7 mouse cellular contexts compared by ENCODE assay signal in genomic region chr5:117120489-117121466, GRCm38 (mm10). TPM values are rescaled to one million over a fixed set of nuclear protein-coding genes. Genes with fewer than 3 reads are reported as not detected.
DNase-seq lines count a peak whose midpoint lies in the region; ATAC-seq lines count a peak whose summit lies in the region.

No protein-coding gene starts in this region.

- peaks cover 5% of the 10 kb centered on the region for H3K27me3 ChIP-seq in embryonic facial prominence, embryonic 11.5 days (ENCODE audit: control insufficient read depth, insufficient read depth, low read length)
- peaks cover 30% of the 10 kb centered on the region for H3K27me3 ChIP-seq in hindbrain, embryonic 10.5 days (ENCODE audit: insufficient read depth, poor library complexity, severe bottlenecking)
- H3K27me3 ChIP-seq in liver, embryonic 13.5 days = no peaks in the 10 kb centered on the region
- no peaks in the 10 kb centered on the region for H3K27me3 ChIP-seq in stomach, embryonic 14.5 days (ENCODE audit: control insufficient read depth, insufficient read depth, low read length)

- peak overlapping the region; percentile 51 for H3K9ac ChIP-seq in embryonic facial prominence, embryonic 11.5 days (replicated peaks; ENCODE audit: low read length)
- H3K9ac ChIP-seq in liver, embryonic 13.5 days = peak overlapping the region; percentile 86
- peak overlapping the region; percentile 61 for H3K9ac ChIP-seq in stomach, embryonic 14.5 days (replicated peaks; ENCODE audit: low read depth, low read length)

- DNase-seq in ovary, postnatal 36 days (ENCODE audit: low spot score) = peak; percentile 20
- DNase-seq in ovary, adult 18-20 months (ENCODE audit: low spot score) = no peak
- no peak for DNase-seq in embryonic facial prominence, embryonic 11.5 days (ENCODE audit: low spot score)
- DNase-seq in hindbrain, embryonic 10.5 days (ENCODE audit: low spot score) = no peak
- DNase-seq in liver, embryonic 13.5 days = no peak
- no peak for DNase-seq in right cerebral cortex, postnatal 14 days

- no peaks in the 10 kb centered on the region for H3K36me3 ChIP-seq in embryonic facial prominence, embryonic 11.5 days (replicated peaks; ENCODE audit: control insufficient read depth, insufficient read depth, low read depth, low read length)
- no peaks in the 10 kb centered on the region for H3K36me3 ChIP-seq in hindbrain, embryonic 10.5 days
- H3K36me3 ChIP-seq in liver, embryonic 13.5 days = peaks cover 20% of the 10 kb centered on the region
- H3K36me3 ChIP-seq in stomach, embryonic 14.5 days (ENCODE audit: control insufficient read depth, insufficient read depth, low read length) = no peaks in the 10 kb centered on the region

- under 1% methylated on average over 40 of the region's 40 CpGs for WGBS in embryonic facial prominence, embryonic 11.5 days
- WGBS in hindbrain, embryonic 10.5 days = 2% methylated on average over 40 of the region's 40 CpGs
- 2% methylated on average over 40 of the region's 40 CpGs for WGBS in liver, embryonic 13.5 days (ENCODE audit: insufficient replicate concordance)
- WGBS in stomach, embryonic 14.5 days = under 1% methylated on average over 40 of the region's 40 CpGs

- H3K4me3 ChIP-seq in embryonic facial prominence, embryonic 11.5 days (ENCODE audit: low read depth, low read length) = peak overlapping the region; percentile 65
- H3K4me3 ChIP-seq in hindbrain, embryonic 10.5 days = peak overlapping the region; percentile 87
- H3K4me3 ChIP-seq in liver, embryonic 13.5 days (replicated peaks) = peak overlapping the region; percentile 88
- H3K4me3 ChIP-seq in stomach, embryonic 14.5 days (ENCODE audit: low read depth, low read length) = peak overlapping the region; percentile 72

- H3K27ac ChIP-seq in embryonic facial prominence, embryonic 11.5 days (replicated peaks; ENCODE audit: low read depth, low read length) = no peak overlapping the region
- peak overlapping the region; percentile 85 for H3K27ac ChIP-seq in hindbrain, embryonic 10.5 days
- H3K27ac ChIP-seq in liver, embryonic 13.5 days = peak overlapping the region; percentile 78
- H3K27ac ChIP-seq in stomach, embryonic 14.5 days (ENCODE audit: low read length) = no peak overlapping the region

- ATAC-seq in embryonic facial prominence, embryonic 11.5 days (replicated peaks; ENCODE audit: insufficient number of reproducible peaks, low FRiP score, low TSS enrichment, low read depth) = peak; percentile 50
- no peak for ATAC-seq in liver, embryonic 13.5 days (ENCODE audit: low read depth)
- ATAC-seq in stomach, embryonic 14.5 days (ENCODE audit: insufficient number of reproducible peaks, insufficient read depth, low FRiP score, low read depth) = peak; percentile 2; the same call in 1 of the 2 replicates

- H3K9me3 ChIP-seq in embryonic facial prominence, embryonic 11.5 days (replicated peaks; ENCODE audit: control insufficient read depth, low read length) = no peaks in the 10 kb centered on the region
- H3K9me3 ChIP-seq in hindbrain, embryonic 10.5 days = no peaks in the 10 kb centered on the region
- 0 out of 2 replicates have a peak, but pooled peaks cover 2% of the 10 kb centered on the region for H3K9me3 ChIP-seq in liver, embryonic 13.5 days (replicated peaks)
- H3K9me3 ChIP-seq in stomach, embryonic 14.5 days (ENCODE audit: control insufficient read depth, low read depth, low read length) = no peaks in the 10 kb centered on the region

- peak overlapping the region; percentile 79 for H3K4me2 ChIP-seq in embryonic facial prominence, embryonic 11.5 days (ENCODE audit: low read depth, low read length)
- H3K4me2 ChIP-seq in liver, embryonic 13.5 days = peak overlapping the region; percentile 95
- H3K4me2 ChIP-seq in stomach, embryonic 14.5 days (replicated peaks; ENCODE audit: low read depth, low read length) = peak overlapping the region; percentile 93

- H3K4me1 ChIP-seq in embryonic facial prominence, embryonic 11.5 days (ENCODE audit: control insufficient read depth, insufficient read depth, low read length) = no peaks in the 10 kb centered on the region
- H3K4me1 ChIP-seq in hindbrain, embryonic 10.5 days (replicated peaks) = peaks cover 35% of the 10 kb centered on the region
- peaks cover 81% of the 10 kb centered on the region for H3K4me1 ChIP-seq in liver, embryonic 13.5 days (replicated peaks)
- H3K4me1 ChIP-seq in stomach, embryonic 14.5 days (ENCODE audit: control insufficient read depth, insufficient read depth, low read length) = peaks cover 14% of the 10 kb centered on the region

RNA-seq across cellular contexts. Expression of gene Taok3, which starts 0.8 kb away (rescaled TPM):
- 11.6 and 12.0 TPM in 2 replicates for polyA plus RNA-seq in embryonic facial prominence, embryonic 11.5 days (2014; fragmentation: Nextera tagmentation; extraction: Ambion mirVana)
- 10.4 and 16.4 TPM in 2 replicates for polyA plus RNA-seq in hindbrain, embryonic 10.5 days (2016; fragmentation: Nextera tagmentation; extraction: Ambion mirVana)
- polyA plus RNA-seq in liver, embryonic 13.5 days (2015; fragmentation: Nextera tagmentation; extraction: Ambion mirVana) = 49.3 and 56.2 TPM in 2 replicates
- polyA plus RNA-seq in stomach, embryonic 14.5 days (2014; fragmentation: Nextera tagmentation; extraction: Ambion mirVana) = 22.0 and 24.8 TPM in 2 replicates

RNA-seq across cellular contexts. Expression of gene Suds3, which starts 4.9 kb away (rescaled TPM):
- 52.2 and 56.2 TPM in 2 replicates for polyA plus RNA-seq in embryonic facial prominence, embryonic 11.5 days (2014; fragmentation: Nextera tagmentation; extraction: Ambion mirVana)
- 79.1 and 90.4 TPM in 2 replicates for polyA plus RNA-seq in hindbrain, embryonic 10.5 days (2016; fragmentation: Nextera tagmentation; extraction: Ambion mirVana)
- polyA plus RNA-seq in liver, embryonic 13.5 days (2015; fragmentation: Nextera tagmentation; extraction: Ambion mirVana) = 38.1 and 43.2 TPM in 2 replicates
- polyA plus RNA-seq in stomach, embryonic 14.5 days (2014; fragmentation: Nextera tagmentation; extraction: Ambion mirVana) = 41.0 and 47.6 TPM in 2 replicates

Comparison
In these comparisons a context has a peak if more than half of its experiments do, and no peak if none do; other contexts are left out.
1. H3K27ac ChIP-seq: peak in hindbrain, embryonic 10.5 days (single experiment) and liver, embryonic 13.5 days (single experiment); none in embryonic facial prominence, embryonic 11.5 days (single experiment) and stomach, embryonic 14.5 days (single experiment).
2. Peak in every context shown above with its lines, with median percentiles within 50 percentile points of each other: H3K4me2 ChIP-seq, H3K4me3 ChIP-seq and H3K9ac ChIP-seq.